Mouse (Mus musculus) CH12.LX (cell line): ENCODE results near the gene Syndig1. TPM values are rescaled to one million over a fixed set of nuclear protein-coding genes. Genes with fewer than 3 reads are reported as not detected.

ENCODE experiments used
- DNase-seq: peaks from one replicate; pipeline ENCODE4 v3.0.0-alpha.2; 2013; ENCODE audit errors: extremely low read depth
- H3K27ac ChIP-seq: 2 replicates; pipeline ENCODE4 v1.5.1; 2012; ENCODE audit warnings: low read depth, mild to moderate bottlenecking, control low read depth, moderate library complexity; ENCODE audit not compliant: insufficient read depth
- H3K27me3 ChIP-seq: replicated peaks from 2 replicates; pipeline ENCODE3; 2012; ENCODE audit warnings: inconsistent platforms
- H3K36me3 ChIP-seq, 2 experiments: replicated peaks in 1 of 2; 2 replicates each; pipeline versions ENCODE3 to v1.6.1; 2012; ENCODE audit warnings: inconsistent platforms in 1 of 2, low read length in 1 of 2, mild to moderate bottlenecking in 1 of 2, mixed read lengths in 1 of 2, moderate library complexity in 1 of 2; ENCODE audit not compliant: control insufficient read depth in 1 of 2, insufficient read depth in 1 of 2
- H3K4me1 ChIP-seq, 2 experiments: 2 replicates each; pipeline ENCODE4 v1.6.1; 2012; ENCODE audit warnings: inconsistent platforms in 1 of 2, moderate library complexity in 1 of 2; ENCODE audit not compliant: insufficient read depth in 2 of 2, control insufficient read depth in 1 of 2
- H3K4me2 ChIP-seq: 2 replicates; pipeline ENCODE4 v1.6.1; 2012; ENCODE audit warnings: low read depth, mild to moderate bottlenecking, control low read depth; ENCODE audit not compliant: poor library complexity, insufficient read depth, severe bottlenecking
- H3K4me3 ChIP-seq, 3 experiments: fragments of 150-350 bp in 1 of 3; sonication (generic) in 1 of 3; replicated peaks in 1 of 3; 2 replicates each; pipeline versions ENCODE3 to v1.5.1; 2011 to 2012; ENCODE audit warnings: low read depth in 2 of 3, low read length in 2 of 3, mild to moderate bottlenecking in 2 of 3, moderate library complexity in 2 of 3, control low read depth in 1 of 3, improper control_type of control experiment in 1 of 3, inconsistent platforms in 1 of 3, mixed read lengths in 1 of 3; ENCODE audit not compliant: poor library complexity in 1 of 3
- H3K79me2 ChIP-seq: replicated peaks from 2 replicates; pipeline ENCODE4 v1.6.1; 2012; ENCODE audit warnings: mild to moderate bottlenecking, moderate library complexity; ENCODE audit not compliant: control insufficient read depth, poor library complexity, insufficient read depth, severe bottlenecking; ENCODE audit errors: extremely low read depth
- H3K9ac ChIP-seq: 2 replicates; pipeline ENCODE4 v1.6.1; 2012; ENCODE audit warnings: low read depth, mild to moderate bottlenecking, control low read depth, moderate library complexity; ENCODE audit not compliant: insufficient read depth
- H3K9me3 ChIP-seq: replicated peaks from 2 replicates; pipeline ENCODE3; 2012; ENCODE audit warnings: low read length, inconsistent platforms, mixed read lengths
- BHLHE40 ChIP-seq: IDR thresholded peaks from 2 replicates; pipeline ENCODE4 v1.6.1; 2011; ENCODE audit warnings: mild to moderate bottlenecking, low read depth, low read length, improper control_type of control experiment
- CHD2 ChIP-seq: IDR thresholded peaks from 2 replicates; pipeline ENCODE4 v1.6.1; 2011; ENCODE audit warnings: low read length, improper control_type of control experiment
- CTCF ChIP-seq, 2 experiments: IDR thresholded peaks in 1 of 2; conservative IDR thresholded peaks in 1 of 2; 2 replicates each; pipeline ENCODE4 v1.5.1; 2011 to 2012; ENCODE audit warnings: low read depth in 2 of 2, low read length in 2 of 2, improper control_type of control experiment in 1 of 2, inconsistent platforms in 1 of 2, mild to moderate bottlenecking in 1 of 2, moderate library complexity in 1 of 2
- E2F4 ChIP-seq: IDR thresholded peaks from 2 replicates; pipeline ENCODE4 v1.6.1; 2011; ENCODE audit warnings: low read depth, low read length, improper control_type of control experiment; ENCODE audit not compliant: insufficient replicate concordance
- EP300 ChIP-seq: IDR thresholded peaks from 2 replicates; pipeline ENCODE4 v1.6.1; 2011; ENCODE audit warnings: low read length, improper control_type of control experiment
- ETS1 ChIP-seq: conservative IDR thresholded peaks from 2 replicates; pipeline ENCODE4 v1.6.1; 2012; ENCODE audit warnings: low read depth, mild to moderate bottlenecking, inconsistent platforms, low read length, improper control_type of control experiment, moderate library complexity
- HCFC1 ChIP-seq: IDR thresholded peaks from 2 replicates; pipeline ENCODE4 v1.6.1; 2012; ENCODE audit warnings: low read depth, mild to moderate bottlenecking, inconsistent platforms, low read length, improper control_type of control experiment
- KAT2A ChIP-seq: IDR thresholded peaks from 2 replicates; pipeline ENCODE4 v1.6.1; 2012; ENCODE audit warnings: low read length, improper control_type of control experiment, inconsistent platforms; ENCODE audit not compliant: insufficient replicate concordance
- MAZ ChIP-seq: IDR thresholded peaks from 2 replicates; pipeline ENCODE4 v1.6.1; 2012; ENCODE audit warnings: low read depth, mild to moderate bottlenecking, inconsistent platforms, low read length, improper control_type of control experiment, moderate library complexity
- MEF2A ChIP-seq: IDR thresholded peaks from 2 replicates; pipeline ENCODE4 v1.6.1; 2014; ENCODE audit warnings: low read depth, mild to moderate bottlenecking, inconsistent platforms, low read length, improper control_type of control experiment, borderline replicate concordance
- MXI1 ChIP-seq: IDR thresholded peaks from 2 replicates; pipeline ENCODE4 v1.6.1; 2011; ENCODE audit warnings: mild to moderate bottlenecking, low read depth, low read length, improper control_type of control experiment
- NRF1 ChIP-seq: IDR thresholded peaks from 2 replicates; pipeline ENCODE4 v1.6.1; 2014; ENCODE audit warnings: low read depth, mild to moderate bottlenecking, inconsistent platforms, low read length, improper control_type of control experiment, moderate library complexity
- PAX5 ChIP-seq: IDR thresholded peaks from 2 replicates; pipeline ENCODE4 v1.6.1; 2012; ENCODE audit warnings: low read length, inconsistent platforms, mixed read lengths
- SIN3A ChIP-seq: IDR thresholded peaks from 2 replicates; pipeline ENCODE4 v1.6.1; 2012; ENCODE audit warnings: low read length, improper control_type of control experiment, inconsistent platforms
- SMC3 ChIP-seq: IDR thresholded peaks from 2 replicates; pipeline ENCODE4 v1.6.1; 2011; ENCODE audit warnings: low read depth, low read length, improper control_type of control experiment
- USF2 ChIP-seq: conservative IDR thresholded peaks from 2 replicates; pipeline ENCODE4 v1.6.1; 2011; ENCODE audit warnings: low read depth, low read length, improper control_type of control experiment
- ZKSCAN1 ChIP-seq: IDR thresholded peaks from 2 replicates; pipeline ENCODE4 v1.6.1; 2012; ENCODE audit warnings: low read depth, inconsistent platforms, low read length, improper control_type of control experiment, borderline replicate concordance
- dilution Hi-C: fragments of 300-500 bp; cut with MboI; formaldehyde crosslinking; loops from 2 replicates; pipeline ENCODE4 v1.14.3; 2020; ENCODE audit warnings: low sequenced_read_pairs; ENCODE audit not compliant: extremely low pct_unique_long_range_greater_than_20kb, extremely low pct_ligation_motif_present
- in situ Hi-C: fragments of 300-500 bp; cut with MboI; formaldehyde crosslinking; loops from 3 replicates; pipeline ENCODE4 v1.14.3; 2019; ENCODE audit warnings: low sequenced_read_pairs, low pct_ligation_motif_present, low pct_unique_long_range_greater_than_20kb, mixed read lengths
- polyA plus RNA-seq: library from polyadenylated mRNA; unstranded; fragments of >175 nt; gene quantifications from 2 replicates; pipeline ENCODE4 v1.2.1, GENCODE M21; 2012; ENCODE audit warnings: low read depth; ENCODE audit not compliant: insufficient read length
- total RNA-seq, 2 experiments: library from RNA; depleted of rRNA; stranded (reverse); fragments of 300-350 nt in 1 of 2; fragments of >200 nt in 1 of 2; gene quantifications; 2 replicates each; pipeline ENCODE4 v1.2.3; 2012 to 2014

Syndig1 gene
- total and polyA plus RNA-seq, 3 experiments, result not detected

DNA sequence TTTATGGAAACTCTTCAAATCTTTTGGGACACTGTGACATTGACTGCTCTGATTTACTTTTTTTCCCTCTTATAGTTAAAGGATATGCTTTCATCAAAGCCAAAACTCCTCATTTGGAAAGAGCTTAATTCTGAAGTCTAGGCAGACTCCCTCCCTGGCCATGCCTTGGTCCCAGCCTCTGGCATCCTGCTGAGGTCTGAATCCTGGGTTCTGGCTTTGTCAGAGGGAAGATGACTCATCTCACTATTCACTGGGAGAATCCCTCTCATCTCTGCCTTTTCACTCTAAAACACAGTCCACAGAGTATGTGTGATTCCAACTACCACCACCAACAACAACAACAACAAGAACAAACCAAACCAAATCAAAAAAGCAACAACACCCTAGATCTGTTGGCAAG is 58.6 kb downstream of the Syndig1 start:
- Histone ChIP-seq H3K36me3 (no peaks in the 10 kb centered on the region), H3K79me2 (no peaks in the 10 kb centered on the region), H3K27me3 (no peaks in the 10 kb centered on the region), H3K4me1 (no peaks in the 10 kb centered on the region), H3K9me3 (no peaks in the 10 kb centered on the region), H3K4me3 (no peak overlapping the region), H3K9ac (no peak overlapping the region), H3K4me2 (no peak overlapping the region), H3K27ac (no peak overlapping the region)
- dilution Hi-C loops (no loop called here), in situ Hi-C loops (no loop called here)
- no peak for DNase-seq
- no peak for TF ChIP-seq NRF1
- TF ChIP-seq SIN3A, result no peak
- TF ChIP-seq E2F4, result no peak
- TF ChIP-seq HCFC1, result no peak
- TF ChIP-seq KAT2A, result no peak
- no peak for TF ChIP-seq MEF2A
- TF ChIP-seq USF2, result no peak
- no peak for TF ChIP-seq ETS1

- Histone ChIP-seq H3K9ac (no peak overlapping the region), H3K4me1 (peaks cover 4 to 13% of the 10 kb centered on the region in 2 experiments), H3K27me3 (no peaks in the 10 kb centered on the region), H3K9me3 (no peaks in the 10 kb centered on the region), H3K4me3 (no peak overlapping the region), H3K79me2 (no peaks in the 10 kb centered on the region), H3K36me3 (no peaks in the 10 kb centered on the region), H3K27ac (no peak overlapping the region), H3K4me2 (no peak overlapping the region)
- dilution Hi-C loops (no loop called here), in situ Hi-C loops (no loop called here)
- no peak for TF ChIP-seq PAX5
- no peak for TF ChIP-seq HCFC1
- TF ChIP-seq MXI1, result no peak
- TF ChIP-seq MEF2A, result no peak
- no peak for TF ChIP-seq CTCF (conservative IDR thresholded peaks at IDR 0.05 in 1 of 2, IDR thresholded peaks at IDR 0.05 in 1 of 2; ENCODE audit: low read depth in 2 of 2, low read length in 2 of 2)
- no peak for TF ChIP-seq ZKSCAN1
- TF ChIP-seq CHD2, result no peak
- no peak for TF ChIP-seq BHLHE40
- no peak for TF ChIP-seq SMC3
- TF ChIP-seq MAZ, result no peak
- no peak for TF ChIP-seq EP300
- DNase-seq, result no peak
Measured at GRCm38 (mm10) chr2:149891647-149892046, 62.6 kb downstream of the Syndig1 start.
